In genomic region chr2:19792177-19792576, GRCm38 (mm10) we compare ENCODE assay signal across 18 mouse cellular contexts.
"Had no signal": no experiment of that assay in that cellular context is flagged by ENCODE, and none has a peak within 500 bp of the region (broad histone marks: within the 10 kb centered on the region; RNA-seq: fewer than 3 reads in every experiment).

No protein-coding gene starts in this region.

- H3K36me3 ChIP-seq: lung, embryonic 15.5 days; midbrain, embryonic 13.5 days; midbrain, embryonic 15.5 days; neural tube, embryonic 12.5 days; stomach, embryonic 15.5 days had no signal

- H3K4me1 ChIP-seq: lung, embryonic 15.5 days; megakaryocyte, embryonic 14.5 days; midbrain, embryonic 15.5 days; neural tube, embryonic 12.5 days; stomach, embryonic 15.5 days had no signal

- H3K9ac ChIP-seq: liver, postnatal 0 days; lung, embryonic 15.5 days; midbrain, embryonic 13.5 days; midbrain, embryonic 15.5 days; neural tube, embryonic 12.5 days; stomach, embryonic 15.5 days had no signal

- H3K4me3 ChIP-seq: lung, embryonic 15.5 days; megakaryocyte, embryonic 14.5 days; midbrain, embryonic 13.5 days; midbrain, embryonic 15.5 days; neural tube, embryonic 12.5 days; stomach, embryonic 15.5 days had no signal

- DNase-seq: liver, postnatal 0 days; lung, adult 2 months; lung, postnatal 14 days; lung, postnatal 36 days; right cerebral cortex, postnatal 14 days; thymus, adult 2 months; thymus, postnatal 25 days; thymus, postnatal 4 days had no signal

- H3K9me3 ChIP-seq: lung, embryonic 15.5 days; midbrain, embryonic 13.5 days; midbrain, embryonic 15.5 days; neural tube, embryonic 12.5 days; stomach, embryonic 15.5 days had no signal

- H3K27ac ChIP-seq: lung, embryonic 15.5 days; macrophage; midbrain, embryonic 13.5 days; midbrain, embryonic 15.5 days; neural tube, embryonic 12.5 days; stomach, embryonic 15.5 days; stomach, postnatal 0 days had no signal

- ATAC-seq: liver, postnatal 0 days; lung, postnatal 0 days; midbrain, embryonic 13.5 days; midbrain, embryonic 15.5 days had no signal

- H3K4me2 ChIP-seq: lung, embryonic 15.5 days; midbrain, embryonic 11.5 days; midbrain, embryonic 13.5 days; midbrain, embryonic 15.5 days; neural tube, embryonic 12.5 days; stomach, embryonic 15.5 days had no signal

- H3K27me3 ChIP-seq: lung, embryonic 15.5 days; megakaryocyte, embryonic 14.5 days; midbrain, embryonic 13.5 days; midbrain, embryonic 15.5 days; neural tube, embryonic 12.5 days; stomach, embryonic 15.5 days had no signal
